ENCODE assay signal across 14 mouse cellular contexts in the genomic region with DNA sequence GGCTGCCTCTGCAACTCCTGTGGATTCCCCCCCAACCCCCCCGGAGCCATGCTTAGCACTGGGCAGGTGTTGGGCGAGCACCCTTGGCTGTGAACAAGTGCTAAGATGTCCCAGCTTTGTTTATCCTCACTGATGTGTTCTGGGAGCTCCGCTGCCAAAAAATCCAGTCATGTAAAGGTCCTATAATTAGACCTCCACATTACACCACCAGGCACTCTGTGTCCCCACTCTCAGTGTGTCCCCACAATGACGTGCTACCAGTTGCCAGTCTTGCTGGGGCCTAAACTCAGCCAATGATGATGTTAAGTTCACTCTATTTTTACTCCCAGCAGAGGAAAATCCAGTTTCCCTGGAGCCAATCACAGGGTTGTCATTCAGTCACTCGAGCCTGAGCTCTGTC. TPM values are rescaled to one million over a fixed set of nuclear protein-coding genes. Genes with fewer than 3 reads are reported as not detected.
DNase-seq lines count a peak whose midpoint lies in the region; ATAC-seq lines count a peak whose summit lies in the region.
"Had no signal": no experiment of that assay in that cellular context is flagged by ENCODE, and none has a peak within 500 bp of the region (broad histone marks: within the 10 kb centered on the region; RNA-seq: fewer than 3 reads in every experiment).

No protein-coding gene starts in this region.

- intact Hi-C loops in heart, postnatal 14 days (cut with DNase I): no loop called here
- intact Hi-C loops in left cerebral cortex, postnatal 36 days (cut with DNase I): loop anchor here (1.0 kb wide), 1 partner anchor 41 kb away; no protein-coding TSS in a partner anchor

- DNase-seq in gastrocnemius, adult 18-20 months (ENCODE audit: low spot score): peak; percentile 79
- no peak for DNase-seq in gastrocnemius, postnatal 10 days
- DNase-seq in gastrocnemius, postnatal 25 days: peak; percentile 79
- peak; percentile 26 to 38 for DNase-seq in heart, postnatal 14 days
- peak; percentile 62 to 74 for DNase-seq in left cerebral cortex, postnatal 36 days (ENCODE audit: low spot score in 2 of 2)
- no peak for DNase-seq in hindbrain, embryonic 14.5 days (ENCODE audit: low spot score)
- DNase-seq: adrenal gland, postnatal 36 days; cerebellum, postnatal 25 days; lung, adult 18-20 months had no signal

- WGBS in midbrain, embryonic 16.5 days: 80% methylated on average over 5 of the region's 5 CpGs
- WGBS in hindbrain, embryonic 14.5 days: 82% methylated on average over 5 of the region's 5 CpGs

- no peak overlapping the region for H3K27ac ChIP-seq in midbrain, embryonic 16.5 days (ENCODE audit: low read length)
- no peak overlapping the region for H3K27ac ChIP-seq in hindbrain, embryonic 14.5 days
- H3K27ac ChIP-seq: midbrain, embryonic 13.5 days; stomach, embryonic 15.5 days had no signal

- no peak overlapping the region for H3K4me3 ChIP-seq in midbrain, embryonic 16.5 days (ENCODE audit: low read depth, low read length)
- H3K4me3 ChIP-seq in hindbrain, embryonic 14.5 days (replicated peaks; ENCODE audit: low read length): no peak overlapping the region
- H3K4me3 ChIP-seq: midbrain, embryonic 13.5 days; stomach, embryonic 15.5 days had no signal

- H3K9ac ChIP-seq in midbrain, embryonic 16.5 days (ENCODE audit: low read depth, low read length): no peak overlapping the region
- no peak overlapping the region for H3K9ac ChIP-seq in hindbrain, embryonic 14.5 days
- H3K9ac ChIP-seq: midbrain, embryonic 13.5 days; stomach, embryonic 15.5 days had no signal

- no peak overlapping the region for H3K4me2 ChIP-seq in midbrain, embryonic 16.5 days (ENCODE audit: low read length)
- H3K4me2 ChIP-seq in hindbrain, embryonic 14.5 days (replicated peaks): no peak overlapping the region
- H3K4me2 ChIP-seq: midbrain, embryonic 13.5 days; stomach, embryonic 15.5 days had no signal

- H3K36me3 ChIP-seq in midbrain, embryonic 16.5 days (ENCODE audit: control insufficient read depth, insufficient read depth, low read length): no peaks in the 10 kb centered on the region
- no peaks in the 10 kb centered on the region for H3K36me3 ChIP-seq in hindbrain, embryonic 14.5 days (replicated peaks; ENCODE audit: control insufficient read depth, insufficient read depth)
- H3K36me3 ChIP-seq: midbrain, embryonic 13.5 days; stomach, embryonic 15.5 days had no signal

- H3K27me3 ChIP-seq in midbrain, embryonic 16.5 days (ENCODE audit: control insufficient read depth, insufficient read depth, low read depth, low read length): no peaks in the 10 kb centered on the region
- no peaks in the 10 kb centered on the region for H3K27me3 ChIP-seq in hindbrain, embryonic 14.5 days (ENCODE audit: control insufficient read depth, insufficient read depth, low read length)
- H3K27me3 ChIP-seq: midbrain, embryonic 13.5 days; Patski; stomach, embryonic 15.5 days had no signal

- no peaks in the 10 kb centered on the region for H3K9me3 ChIP-seq in midbrain, embryonic 16.5 days (replicated peaks; ENCODE audit: control insufficient read depth, low read length, poor library complexity, severe bottlenecking)
- H3K9me3 ChIP-seq in hindbrain, embryonic 14.5 days (ENCODE audit: control insufficient read depth, low read length): no peaks in the 10 kb centered on the region
- H3K9me3 ChIP-seq: midbrain, embryonic 13.5 days; stomach, embryonic 15.5 days had no signal

- H3K4me1 ChIP-seq in midbrain, embryonic 16.5 days (ENCODE audit: control insufficient read depth, insufficient read depth, low read length): no peaks in the 10 kb centered on the region
- no peaks in the 10 kb centered on the region for H3K4me1 ChIP-seq in hindbrain, embryonic 14.5 days (replicated peaks; ENCODE audit: control insufficient read depth, insufficient read depth, low read length)
- H3K4me1 ChIP-seq: midbrain, embryonic 13.5 days; stomach, embryonic 15.5 days had no signal

- no peak for ATAC-seq in monocyte, adult 5-6 weeks (replicated peaks; ENCODE audit: insufficient number of reproducible peaks, low FRiP score, low TSS enrichment, poor library complexity, severe bottlenecking)
- no peak for ATAC-seq in midbrain, embryonic 16.5 days
- no peak for ATAC-seq in hindbrain, embryonic 14.5 days (ENCODE audit: low FRiP score)
- ATAC-seq: midbrain, embryonic 13.5 days; Patski had no signal

RNA-seq across cellular contexts. Expression of gene Smyd2, which starts 38.3 kb away (rescaled TPM):
- 100 to 1,000 TPM; 316 to 319 TPM for total RNA-seq in gastrocnemius, adult 18-20 months (2021)
- 100 to 1,000 TPM; 165 to 188 TPM for total RNA-seq in gastrocnemius, postnatal 10 days (2021)
- total RNA-seq in gastrocnemius, postnatal 25 days (2021): 100 to 1,000 TPM; 124 to 197 TPM
- total RNA-seq in heart, postnatal 14 days (2021): 100 to 1,000 TPM; 122 to 138 TPM
- total RNA-seq in left cerebral cortex, postnatal 36 days (2021): 100 to 1,000 TPM in 1 of 2 experiments, 10 to 100 TPM in 1; 95.7 to 112 TPM
- 0.76 to 3.5 TPM (median 0.96 TPM) in 3 replicates for total RNA-seq in monocyte, adult 5-6 weeks (2017)
- polyA plus RNA-seq in midbrain, embryonic 16.5 days (2015; fragmentation: Nextera tagmentation; extraction: Ambion mirVana): 77.0 and 78.7 TPM in 2 replicates
- 73.9 and 84.4 TPM in 2 replicates for polyA plus RNA-seq in hindbrain, embryonic 14.5 days (2014; fragmentation: Nextera tagmentation; extraction: Ambion mirVana)

Comparison
In these comparisons a context has a peak if more than half of its experiments do, and no peak if none do; other contexts are left out.
1. DNase-seq: peak in gastrocnemius, adult 18-20 months (single experiment), gastrocnemius, postnatal 25 days (single experiment), heart, postnatal 14 days (2 of 2) and left cerebral cortex, postnatal 36 days (2 of 2); none in gastrocnemius, postnatal 10 days (single experiment) and hindbrain, embryonic 14.5 days (single experiment).
2. RNA of gene Smyd2, which starts 38.3 kb away (total RNA-seq): 316 to 319 TPM in gastrocnemius, adult 18-20 months, 124 to 197 TPM in gastrocnemius, postnatal 25 days, 165 to 188 TPM in gastrocnemius, postnatal 10 days, 122 to 138 TPM in heart, postnatal 14 days and 95.7 to 112 TPM in left cerebral cortex, postnatal 36 days; 0.76 to 3.5 TPM in monocyte, adult 5-6 weeks; every median in the first group is over 10 times any median in the second.